Mouse (Mus musculus) T-helper 17 cell (primary cell): ENCODE measurements at regions not wholly inside any gene's neighbourhood (a gene's known extent, or its start where the extent isn't known, plus 50 kb on each side); places are given as distances from the start of the nearest gene placed in this dataset.

ENCODE experiments used
- in situ Hi-C, 2 experiments: fragments of 300-600 bp; cut with MboI, MseI; formaldehyde crosslinking; loops; 1 replicate in 1 of 2; 2 replicates in 1 of 2; pipeline ENCODE4 v1.15.1; 2025; ENCODE audit warnings: high pct_unique_total_duplicates in 2 of 2

DNA sequence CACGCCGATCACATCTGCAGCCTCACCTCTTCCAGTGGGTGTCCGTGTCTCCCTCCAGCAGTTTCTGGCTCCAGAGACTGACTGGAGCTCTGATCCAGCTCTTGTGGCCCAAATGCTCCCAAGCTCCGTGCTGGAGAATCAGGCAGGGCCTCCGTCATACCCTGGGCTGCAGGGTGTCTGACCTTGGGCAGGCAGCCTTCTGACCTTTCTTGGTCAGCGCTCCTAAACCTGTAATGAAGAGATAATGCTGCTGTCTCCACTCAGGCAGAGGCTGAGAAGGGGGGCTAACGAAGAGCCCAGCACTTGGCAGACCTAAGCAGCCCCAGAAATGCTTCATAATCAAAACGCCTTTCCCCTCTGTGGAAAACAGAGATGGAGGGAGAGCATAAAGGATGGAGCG is 89.9 kb upstream of the Mef2a start:
- in situ Hi-C loops, result no loop called here

DNA sequence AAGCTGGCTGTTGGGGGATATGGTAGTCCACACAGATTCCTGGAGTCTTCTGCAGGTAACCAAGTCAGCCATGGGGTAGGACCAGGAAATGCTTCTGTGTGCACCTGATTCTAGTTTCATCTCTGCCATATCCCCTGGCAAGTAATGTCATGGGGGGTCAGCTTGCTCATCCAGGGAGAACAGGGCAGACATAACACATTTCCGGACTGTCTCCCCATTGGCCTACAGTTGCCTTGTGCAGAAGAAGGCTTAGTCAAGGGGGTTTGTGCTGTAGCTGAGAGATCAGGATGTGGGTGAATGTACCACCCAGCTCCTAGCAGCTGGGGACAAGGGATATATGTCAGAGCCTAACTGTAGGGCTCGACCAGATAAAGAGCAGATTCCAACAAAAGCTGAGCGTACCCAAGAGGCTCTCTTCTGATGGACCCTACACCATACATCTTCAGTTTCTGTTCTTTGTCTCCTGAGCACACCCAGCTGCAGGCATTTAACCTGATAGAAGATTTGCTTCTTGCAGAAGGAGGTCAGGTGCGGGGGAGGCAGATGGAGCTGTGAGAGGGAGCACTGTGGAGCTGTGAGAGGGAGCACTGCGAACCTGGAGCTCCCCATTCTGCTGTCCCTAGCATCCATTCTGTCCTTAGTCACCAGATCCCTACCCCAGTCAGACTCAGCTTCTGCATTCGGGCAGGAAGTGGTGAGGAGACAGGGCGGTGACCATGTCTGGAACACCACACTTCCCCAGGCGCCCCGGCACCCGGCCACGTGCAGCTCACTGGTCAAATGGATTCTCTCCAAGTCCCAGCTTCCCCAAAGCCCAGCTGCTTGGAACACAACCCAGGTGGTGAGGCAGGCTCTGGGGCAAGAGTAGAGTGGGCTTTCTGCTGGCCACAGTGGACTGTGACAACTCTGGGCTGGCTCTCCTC is 88.9 kb upstream of the Mef2a start:
- in situ Hi-C loops, result no loop called here

DNA sequence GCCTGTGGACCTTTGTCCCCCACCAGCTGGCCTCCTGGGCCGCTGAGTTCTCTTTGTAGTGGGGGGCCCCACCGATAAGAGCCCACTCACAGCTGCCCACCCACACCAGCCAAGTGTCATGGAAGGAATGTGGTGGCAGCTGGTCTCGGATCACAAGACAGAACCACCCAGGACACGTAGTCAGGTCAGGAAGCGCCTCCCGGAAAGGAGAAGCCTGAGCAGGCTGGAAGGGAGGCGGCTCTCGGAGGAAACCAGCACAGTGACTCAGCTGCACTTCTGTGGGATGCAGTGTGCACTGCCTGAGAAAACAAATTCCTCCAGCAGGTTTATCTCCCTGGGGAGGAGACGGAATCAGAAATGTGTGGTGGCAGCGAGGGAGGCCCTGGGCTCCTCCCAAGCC is 87.2 kb upstream of the Mef2a start:
- in situ Hi-C loops, result loop anchor here in 1 of 2 experiments (10.0 kb wide), 1 partner anchor 635 kb away; no protein-coding TSS in a partner anchor

DNA sequence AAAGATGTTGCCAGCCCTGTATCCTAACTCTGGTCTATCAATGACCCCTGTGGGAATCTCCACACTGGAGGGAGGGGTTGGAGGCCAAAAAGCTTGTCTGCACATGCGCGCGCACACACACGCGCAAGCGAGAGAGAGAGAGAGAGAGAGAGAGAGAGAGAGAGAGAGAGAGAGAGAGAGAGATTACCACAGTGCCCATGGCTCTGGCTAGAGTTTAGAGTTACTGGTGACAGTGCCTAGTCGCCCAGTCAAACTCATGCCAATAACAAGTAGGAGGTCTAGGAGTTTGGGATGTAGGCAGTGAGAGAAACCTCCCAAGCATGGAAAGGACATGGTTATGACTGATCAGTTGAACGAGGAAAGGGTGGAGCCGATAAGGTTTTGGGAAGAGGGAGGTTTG is 86.6 kb upstream of the Mef2a start:
- in situ Hi-C loops, result loop anchor here in 1 of 2 experiments (10.0 kb wide), 1 partner anchor 634 kb away; no protein-coding TSS in a partner anchor

DNA sequence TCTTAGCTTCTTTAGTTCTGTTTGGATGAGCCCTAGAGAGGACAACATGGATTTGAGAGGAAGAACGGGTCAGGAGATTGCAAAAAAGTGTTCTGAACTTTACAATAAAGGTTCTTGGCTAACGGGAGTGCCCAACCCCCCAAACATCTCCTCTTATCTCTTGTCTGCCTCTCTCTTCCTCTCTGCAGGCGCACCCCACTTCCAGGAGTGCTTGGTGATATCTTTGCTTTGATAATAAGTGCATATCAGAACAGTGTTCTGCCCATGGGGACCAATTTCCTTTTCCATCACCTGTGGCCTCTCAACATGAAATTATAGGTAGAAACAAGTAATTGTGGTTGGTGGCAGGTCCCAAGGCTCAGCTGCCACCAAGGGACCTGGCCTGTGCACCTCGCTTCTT is 86.0 kb upstream of the Mef2a start:
- in situ Hi-C loops, result loop anchor here in 1 of 2 experiments (10.0 kb wide), 1 partner anchor 634 kb away; no protein-coding TSS in a partner anchor

DNA sequence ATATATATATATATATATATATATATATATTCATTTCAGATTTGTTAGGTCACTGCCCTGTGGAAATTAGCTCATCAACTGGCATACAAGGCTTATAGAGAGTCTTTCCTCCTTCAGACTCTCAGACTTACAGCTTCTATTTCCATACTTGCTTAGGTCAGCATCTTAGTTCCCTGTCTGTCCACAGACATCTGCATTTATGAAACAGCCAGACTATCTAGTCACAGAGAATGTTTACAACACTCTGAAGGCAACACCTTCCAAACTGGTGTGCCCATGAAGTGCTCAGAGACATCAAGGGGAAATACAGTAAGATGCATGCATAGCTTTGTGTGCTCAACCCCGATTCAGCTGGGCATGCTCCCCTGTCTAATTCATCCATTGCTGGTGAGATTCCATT is 85.2 kb upstream of the Mef2a start:
- in situ Hi-C loops, result loop anchor here in 1 of 2 experiments (10.0 kb wide), 1 partner anchor 633 kb away; no protein-coding TSS in a partner anchor

DNA sequence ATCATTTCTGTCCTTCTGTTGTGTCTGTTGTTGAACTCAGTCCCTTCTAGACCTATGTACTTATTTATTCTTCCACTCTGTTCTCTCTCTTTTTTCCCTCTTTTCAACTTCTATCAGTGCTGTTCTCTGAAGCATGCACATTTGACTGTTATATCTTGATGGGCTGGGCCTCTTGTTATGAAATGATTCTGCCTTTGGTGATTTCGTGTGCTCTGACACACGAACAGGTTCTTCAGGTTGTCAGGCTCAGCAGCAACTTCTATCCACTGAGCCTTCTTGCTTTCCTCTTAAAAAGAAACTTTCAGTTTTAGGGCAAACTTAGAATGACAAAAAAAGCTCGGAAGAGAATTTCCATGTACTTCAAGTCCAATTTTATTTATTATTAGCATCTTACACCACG is 83.4 kb upstream of the Mef2a start:
- in situ Hi-C loops, result loop anchor here in 1 of 2 experiments (10.0 kb wide), 1 partner anchor 631 kb away; no protein-coding TSS in a partner anchor

DNA sequence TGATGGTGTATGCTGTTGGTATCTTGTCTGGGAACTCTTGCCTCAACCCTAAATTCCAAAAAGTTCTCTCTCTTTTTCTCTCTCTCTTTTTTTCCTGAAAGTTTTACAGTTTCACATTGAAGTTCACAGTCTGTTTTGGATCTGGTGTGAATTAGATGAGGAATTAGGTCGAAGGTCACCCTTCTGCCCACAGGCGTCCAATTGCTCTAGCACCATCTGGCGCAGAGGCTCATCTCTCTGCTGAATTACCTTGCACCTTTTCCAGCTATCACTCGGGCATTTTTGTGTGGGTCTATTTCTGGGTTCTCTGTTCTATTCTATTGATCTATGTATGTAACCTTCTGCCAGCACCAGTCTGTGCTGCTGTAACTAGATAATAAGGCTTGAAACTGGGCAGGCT is 81.8 kb upstream of the Mef2a start:
- in situ Hi-C loops, result loop anchor here in 1 of 2 experiments (10.0 kb wide), 1 partner anchor 630 kb away; no protein-coding TSS in a partner anchor

DNA sequence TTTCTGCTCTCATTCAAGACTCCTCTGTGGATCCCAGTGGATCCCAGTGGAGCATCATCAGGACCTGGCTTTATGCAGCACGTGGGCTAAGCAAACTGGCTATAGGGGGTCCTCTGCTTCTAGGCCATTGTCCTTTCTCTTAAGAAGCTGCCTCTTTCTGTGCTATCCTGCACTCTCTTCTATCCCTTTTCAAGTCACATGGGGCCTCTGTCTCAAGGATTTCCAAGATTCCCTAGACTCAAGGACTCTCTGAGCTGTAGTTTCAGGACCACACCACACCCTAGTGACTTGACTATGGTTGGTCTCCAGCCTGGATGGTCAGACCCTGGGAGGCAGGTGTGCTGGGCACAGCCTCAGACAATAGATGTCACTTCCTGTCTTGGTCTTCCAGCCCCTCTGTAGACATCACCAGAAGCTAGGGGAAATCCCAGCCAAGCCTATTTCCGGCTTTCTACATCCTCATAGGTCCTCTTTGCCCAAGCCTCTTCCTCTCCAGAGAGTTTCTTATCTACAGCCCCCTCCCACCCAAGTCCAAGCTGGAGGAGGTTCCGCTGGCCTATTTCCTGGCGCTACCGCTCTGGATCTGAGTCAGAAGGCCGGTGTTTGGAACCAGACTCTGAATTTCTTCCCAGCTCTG is 78.6 kb upstream of the Mef2a start:
- in situ Hi-C loops, result loop anchor here in 1 of 2 experiments (10.0 kb wide), 1 partner anchor 626 kb away; no protein-coding TSS in a partner anchor

DNA sequence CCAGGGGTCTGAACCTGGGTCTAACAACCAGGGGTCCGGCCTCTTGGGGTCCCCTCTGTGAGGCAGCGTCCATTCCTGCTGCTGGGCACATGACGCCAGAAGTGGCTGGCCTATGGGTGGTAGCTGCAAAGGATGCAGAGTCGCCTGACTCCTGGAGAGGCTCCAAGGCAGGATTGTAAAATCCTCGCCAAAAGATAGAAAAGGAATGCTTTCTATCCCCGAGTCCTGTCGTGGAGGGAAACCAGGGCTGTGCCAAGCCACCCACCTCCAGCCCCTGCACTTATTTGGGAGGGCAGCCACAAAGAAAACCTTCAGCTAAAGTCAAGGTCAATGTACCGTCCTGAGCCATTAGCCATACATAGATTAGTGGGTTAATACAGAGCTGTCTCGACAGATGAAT is 73.9 kb upstream of the Mef2a start:
- in situ Hi-C loops, result no loop called here

DNA sequence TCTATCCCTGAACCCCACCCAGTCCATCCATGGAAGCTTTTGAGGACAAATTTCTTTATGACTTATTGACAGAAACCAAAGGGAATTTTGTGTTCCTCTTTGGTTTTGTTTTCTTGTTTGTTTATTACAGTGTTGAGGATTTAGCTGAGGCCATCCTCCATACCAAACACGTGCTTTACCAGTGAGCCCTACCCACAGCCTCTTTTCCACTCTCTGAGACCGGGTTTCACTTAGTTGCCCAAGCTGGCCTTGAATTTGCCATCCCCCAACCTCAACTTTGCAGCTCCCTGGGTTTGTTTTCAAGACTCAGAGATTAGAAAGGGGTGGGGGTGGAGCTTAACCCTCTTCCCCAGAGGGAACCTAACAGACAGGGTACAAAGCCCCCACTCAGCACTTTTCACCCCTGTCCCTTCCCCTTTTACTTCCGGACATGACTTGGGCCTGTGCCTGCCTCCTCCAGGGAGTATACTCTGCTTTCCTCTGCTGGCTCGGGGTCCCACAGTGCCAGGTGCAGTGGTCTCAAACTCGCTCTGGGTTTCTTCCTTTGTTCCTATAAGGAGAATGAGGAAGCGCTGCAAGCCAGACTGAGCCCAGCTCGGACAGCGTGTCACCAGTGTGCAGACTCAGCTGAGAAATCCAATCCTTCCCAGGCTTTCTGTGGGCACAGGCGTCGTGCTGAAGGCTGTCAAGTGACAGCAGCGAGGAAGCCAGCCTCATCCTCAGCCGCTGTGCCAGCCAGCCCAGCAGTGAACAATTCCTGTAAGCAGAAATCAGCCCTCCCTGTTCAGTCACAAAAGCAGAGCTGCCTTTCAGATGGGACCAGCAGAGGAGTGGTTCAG is 72.8 kb upstream of the Mef2a start:
- in situ Hi-C loops, result no loop called here

DNA sequence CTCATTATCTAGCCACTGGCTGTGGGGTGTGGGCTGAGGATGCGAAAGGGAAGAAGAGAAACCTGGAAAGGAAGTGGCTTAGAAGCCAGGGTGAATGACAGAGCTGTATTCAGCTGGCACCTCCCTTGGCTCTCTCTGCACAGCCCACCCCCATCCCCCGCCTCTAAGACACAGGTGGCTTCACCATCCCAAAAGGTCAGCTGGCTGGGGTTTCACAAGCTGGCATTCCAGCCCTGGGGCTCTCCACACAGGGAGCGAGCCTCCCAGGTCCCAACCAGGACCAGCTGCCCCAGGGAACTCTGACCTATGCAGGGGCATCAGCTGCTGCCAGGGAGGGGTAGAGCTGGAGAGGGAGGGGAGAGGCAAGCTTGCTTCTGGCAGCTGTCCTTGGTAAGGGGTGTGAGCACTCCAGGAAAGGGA is 71.9 kb upstream of the Mef2a start:
- in situ Hi-C loops, result loop anchor here in 1 of 2 experiments (5.0 kb wide), 1 partner anchor 77 kb away; no protein-coding TSS in a partner anchor

DNA sequence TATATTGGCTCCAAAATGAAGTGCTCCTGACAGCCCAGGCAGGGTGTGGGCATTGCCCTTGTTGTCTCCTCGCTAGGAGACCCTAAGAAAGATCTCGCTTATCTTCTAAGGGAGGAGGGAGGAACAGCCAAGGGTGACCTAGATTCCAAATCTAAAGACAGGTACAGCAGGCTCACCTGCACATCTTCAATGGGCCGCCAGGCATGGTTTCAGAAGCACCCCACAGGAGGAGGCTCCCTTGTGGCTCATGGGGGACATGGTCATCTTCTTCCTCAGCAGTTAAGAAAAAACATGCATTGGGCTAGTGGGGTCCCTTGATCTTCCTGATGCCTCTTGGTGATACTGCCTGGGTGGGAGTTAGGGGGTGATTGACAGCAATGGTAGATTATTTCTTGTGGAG is 71.0 kb upstream of the Mef2a start:
- in situ Hi-C loops, result loop anchor here in 1 of 2 experiments (5.0 kb wide), 1 partner anchor 76 kb away; no protein-coding TSS in a partner anchor

DNA sequence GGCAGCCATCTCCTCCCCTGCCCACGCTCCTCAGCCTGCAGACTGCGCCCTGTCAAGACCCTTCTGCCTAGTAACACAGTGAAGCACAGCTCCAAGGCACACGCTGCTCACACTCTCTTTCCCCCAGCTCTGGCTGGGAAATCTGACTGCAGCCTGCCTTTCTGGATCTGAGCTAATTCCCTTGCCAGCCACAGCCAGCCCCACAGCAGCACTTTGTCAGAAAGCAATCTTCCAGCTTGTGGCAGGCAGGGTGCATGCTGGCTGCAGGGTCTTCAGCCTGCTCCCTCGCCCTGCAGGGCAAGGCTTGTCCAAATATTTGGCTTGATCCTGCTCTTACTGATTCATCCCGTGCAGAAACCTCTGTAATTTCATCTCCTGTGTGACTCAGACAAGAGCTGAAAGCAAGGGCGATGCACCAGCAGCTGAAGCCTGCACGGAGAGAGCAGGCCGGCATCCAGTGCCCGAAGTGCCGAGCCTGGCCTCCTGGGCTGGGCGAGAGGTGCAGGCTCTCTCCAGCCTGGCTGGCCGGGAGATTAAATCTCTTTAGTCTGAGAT is 70.4 kb upstream of the Mef2a start:
- in situ Hi-C loops, result loop anchor here in 1 of 2 experiments (5.0 kb wide), 1 partner anchor 76 kb away; no protein-coding TSS in a partner anchor

DNA sequence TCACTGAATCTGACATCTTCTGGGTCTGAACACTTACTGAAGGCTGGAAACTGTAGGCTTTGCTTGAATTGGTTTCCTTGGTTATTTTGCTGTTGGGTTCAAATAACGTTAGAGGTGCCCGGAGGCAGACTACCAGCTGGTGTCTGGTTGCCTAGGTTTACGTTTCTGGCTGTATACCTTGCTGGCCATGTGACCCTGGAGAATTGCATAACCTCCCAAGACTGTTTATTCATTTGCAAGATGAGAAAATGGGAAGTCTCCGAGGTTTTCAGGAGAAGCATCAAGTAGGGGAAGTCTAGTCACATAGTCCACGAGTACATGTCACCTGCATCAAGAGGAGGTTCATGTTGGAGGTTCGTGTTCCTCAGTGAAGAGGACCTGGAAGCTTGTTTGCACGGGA is 69.6 kb upstream of the Mef2a start:
- in situ Hi-C loops, result loop anchor here in 1 of 2 experiments (5.0 kb wide), 1 partner anchor 75 kb away; no protein-coding TSS in a partner anchor

DNA sequence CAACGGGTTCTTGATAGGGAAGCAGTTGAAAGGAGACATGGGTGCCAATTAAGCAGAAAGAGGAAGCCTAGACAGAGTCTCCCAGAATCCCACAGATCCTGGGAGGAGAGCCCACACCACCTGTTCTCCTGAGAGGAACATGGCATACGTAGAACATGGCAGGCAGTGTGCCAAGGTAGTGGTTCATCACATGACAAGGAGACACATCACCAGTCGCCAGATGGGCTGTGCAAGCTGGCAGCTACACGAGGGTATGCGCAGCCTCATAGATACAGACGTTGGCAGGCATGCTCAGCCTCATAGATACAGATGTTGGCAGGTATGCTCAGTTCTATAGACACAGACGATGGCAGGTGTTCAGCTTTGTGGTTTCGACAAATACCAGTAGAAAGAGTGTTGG is 68.1 kb upstream of the Mef2a start:
- in situ Hi-C loops, result loop anchor here in 1 of 2 experiments (5.0 kb wide), 1 partner anchor 74 kb away; no protein-coding TSS in a partner anchor

DNA sequence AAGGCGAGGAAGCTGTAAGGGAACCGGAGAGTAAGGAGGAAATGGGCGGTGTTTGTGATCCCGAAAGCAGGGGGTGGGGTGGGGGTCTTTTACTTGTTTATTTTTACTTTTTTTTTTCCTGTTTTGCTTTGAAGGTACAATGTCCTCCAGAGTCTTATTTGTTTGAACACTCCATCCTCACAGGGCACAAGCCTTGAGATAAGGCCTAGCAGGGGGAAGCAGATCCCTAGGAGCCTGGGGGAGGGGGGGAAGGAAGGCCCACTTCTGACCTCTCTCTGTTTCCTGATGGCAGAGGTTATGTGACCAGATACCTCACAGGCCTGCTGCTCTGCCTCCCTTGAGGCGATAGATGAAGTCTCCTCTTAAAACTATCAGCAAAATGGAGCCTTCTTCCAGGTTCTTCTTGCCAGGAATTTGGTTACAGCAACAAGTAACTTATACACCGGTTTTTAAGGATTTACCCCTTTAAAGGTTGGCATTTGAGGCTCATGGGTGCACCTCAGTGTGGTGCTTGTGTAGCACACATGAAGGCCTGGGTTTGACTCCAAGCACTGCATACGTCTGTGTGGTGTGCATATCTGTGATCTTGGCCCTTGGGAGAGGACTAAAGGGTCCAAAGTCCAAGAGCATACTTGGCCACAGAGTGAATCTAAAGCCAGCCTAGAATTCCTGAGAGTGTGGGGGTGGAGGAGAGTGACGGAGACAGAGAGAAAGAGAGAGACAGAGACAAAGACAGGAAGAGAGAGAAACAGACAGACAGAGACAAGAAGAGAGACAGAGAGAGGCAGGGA is 64.8 kb upstream of the Mef2a start:
- in situ Hi-C loops, result no loop called here

DNA sequence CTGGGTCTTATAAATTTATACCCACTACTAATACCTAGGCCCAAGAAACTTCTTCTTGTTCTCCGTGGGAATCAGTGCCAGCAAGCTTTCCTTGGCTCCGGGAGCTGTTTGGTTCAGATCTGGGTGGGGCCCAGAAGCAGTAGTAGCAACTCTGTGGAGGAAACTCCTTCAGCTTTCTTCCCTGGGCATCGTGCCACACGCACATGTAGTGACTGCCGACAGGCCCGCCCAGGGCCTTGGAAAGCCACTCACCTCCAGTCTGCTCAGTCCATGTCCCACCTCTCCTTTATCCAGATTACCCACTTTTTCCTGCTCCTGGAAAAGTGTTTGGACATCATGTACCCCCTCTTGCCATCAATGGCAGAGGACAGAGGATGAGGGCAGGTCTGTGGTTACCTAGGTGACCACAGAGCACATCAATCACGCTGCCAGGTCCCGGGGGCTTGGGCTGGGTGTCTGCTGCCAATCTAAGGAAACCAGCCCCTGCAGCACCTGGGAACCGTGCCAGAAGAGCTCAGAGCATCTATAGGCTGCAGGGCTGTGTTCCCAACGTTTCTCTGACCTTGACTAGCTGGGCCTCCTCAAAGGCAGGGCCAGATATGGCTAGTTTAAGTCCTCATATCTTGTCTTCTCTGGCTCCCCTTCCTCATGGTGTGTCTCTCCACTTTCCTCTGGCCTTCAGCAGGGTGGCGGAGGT is 63.1 kb upstream of the Mef2a start:
- in situ Hi-C loops, result no loop called here

DNA sequence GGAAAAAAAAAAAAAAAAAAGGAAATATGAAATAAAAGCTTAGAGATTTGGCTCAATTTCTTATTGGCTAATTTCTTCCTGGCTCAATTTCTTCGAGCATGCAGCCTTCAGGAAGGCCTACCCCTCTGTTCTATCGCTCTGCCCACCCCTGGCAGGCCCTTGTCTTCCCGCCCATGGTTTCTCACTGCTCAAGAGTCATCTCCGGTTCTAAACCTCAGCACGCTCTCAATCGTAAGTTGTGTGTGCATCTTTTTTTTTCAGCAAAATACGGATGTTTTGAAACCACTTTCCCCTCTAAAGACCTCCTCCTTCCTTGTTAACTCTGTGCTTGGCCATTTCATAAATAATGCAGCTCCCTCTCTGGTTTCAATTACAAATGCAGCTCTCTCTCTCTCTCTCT is 58.3 kb upstream of the Mef2a start:
- in situ Hi-C loops, result no loop called here
